Mouse (Mus musculus): ENCODE data around the gene Hk2. TPM values are rescaled to one million over a fixed set of nuclear protein-coding genes. Genes with fewer than 3 reads are reported as not detected.

Hk2 gene
- polyA plus RNA-seq, 1 experiment from 2014 or later: 31.0 TPM

DNA sequence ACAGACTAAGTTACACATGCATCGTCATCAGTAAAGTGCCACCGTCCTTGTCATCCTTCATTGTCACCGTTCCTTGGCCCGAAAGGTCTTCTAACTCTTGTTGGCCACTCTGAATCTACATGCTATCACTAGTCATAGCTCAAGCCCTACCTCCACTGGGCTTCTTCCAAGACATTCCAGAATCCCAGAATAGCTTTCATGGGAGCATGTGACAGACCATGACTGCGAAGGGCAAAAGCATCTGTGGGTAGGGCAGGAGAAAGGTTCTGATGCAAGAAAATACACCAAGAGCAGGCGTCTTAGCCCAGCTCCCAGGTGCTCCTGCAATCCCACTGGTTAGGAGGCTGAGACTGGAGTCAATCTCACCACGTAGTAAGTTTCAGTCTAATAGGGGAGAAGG, 22.5 kb downstream of the Hk2 start:
- Histone ChIP-seq H3K36me3 (ENCODE audit: control insufficient read depth, insufficient read depth, low read length) (peaks cover 13% of the 10 kb centered on the region), H3K4me3 (ENCODE audit: control insufficient read depth in 1 of 2, insufficient read depth in 1 of 2, low read depth in 1 of 2, low read length in 2 of 2) (no peak overlapping the region), H3K27me3 (ENCODE audit: control insufficient read depth, insufficient read depth, low read length) (no peaks in the 10 kb centered on the region), H3K9ac (ENCODE audit: low read length) (no peak overlapping the region), H3K9me3 (ENCODE audit: control insufficient read depth, low read length) (no peaks in the 10 kb centered on the region), H3K4me2 (ENCODE audit: low read length) (peak overlapping the region; percentile 31; the same call in 1 of the 2 replicates), H3K27ac (replicated peaks in 1 of 2; ENCODE audit: control insufficient read depth in 1 of 2, insufficient read depth in 1 of 2, low read depth in 2 of 2, low read length in 2 of 2) (peak overlapping the region; percentile 46 to 68), H3K4me1 (ENCODE audit: control insufficient read depth in 2 of 2, insufficient read depth in 2 of 2, low read length in 2 of 2) (peaks cover 49 to 71% of the 10 kb centered on the region in 2 experiments)
- no peak for ATAC-seq (ENCODE audit: insufficient number of reproducible peaks, insufficient read depth, low FRiP score, low read depth)
- 53% methylated on average over 7 of the region's 7 CpGs for WGBS

DNA sequence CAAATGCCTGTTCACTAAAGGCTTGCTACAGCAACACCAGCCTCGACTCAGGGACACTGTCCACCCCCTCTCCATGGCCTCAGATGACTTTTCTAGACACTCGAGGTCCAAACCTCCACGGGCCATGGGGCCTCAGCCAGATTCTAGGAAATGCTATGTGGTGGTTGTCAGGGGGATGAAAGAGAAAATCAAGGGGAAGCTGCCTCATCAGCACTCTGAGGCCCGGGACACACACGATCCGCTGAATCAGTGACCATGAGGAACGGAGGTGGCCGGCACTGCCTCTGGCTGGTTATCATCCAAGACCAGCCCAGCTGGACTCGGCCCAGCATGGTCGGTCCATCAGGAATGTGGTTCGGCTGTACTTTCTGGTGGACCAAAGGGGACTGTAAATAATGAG, 23.2 kb downstream of the Hk2 start:
- peak overlapping the region in 1 of 2 experiments; percentile 68; a peak in 2 of 4 replicates for H3K27ac ChIP-seq (replicated peaks in 1 of 2; ENCODE audit: control insufficient read depth in 1 of 2, insufficient read depth in 1 of 2, low read depth in 2 of 2, low read length in 2 of 2)
- H3K27me3 ChIP-seq (ENCODE audit: control insufficient read depth, insufficient read depth, low read length): no peaks in the 10 kb centered on the region
- no peak overlapping the region for H3K4me3 ChIP-seq (ENCODE audit: control insufficient read depth in 1 of 2, insufficient read depth in 1 of 2, low read depth in 1 of 2, low read length in 2 of 2)
- peaks cover 16% of the 10 kb centered on the region for H3K36me3 ChIP-seq (ENCODE audit: control insufficient read depth, insufficient read depth, low read length)
- peaks cover 42 to 64% of the 10 kb centered on the region in 2 experiments for H3K4me1 ChIP-seq (ENCODE audit: control insufficient read depth in 2 of 2, insufficient read depth in 2 of 2, low read length in 2 of 2)
- H3K9me3 ChIP-seq (ENCODE audit: control insufficient read depth, low read length): no peaks in the 10 kb centered on the region
- no peak for ATAC-seq (ENCODE audit: insufficient number of reproducible peaks, insufficient read depth, low FRiP score, low read depth)
- 74% methylated on average over 11 of the region's 11 CpGs for WGBS
- no peak overlapping the region for H3K4me2 ChIP-seq (ENCODE audit: low read length)
- H3K9ac ChIP-seq (ENCODE audit: low read length): no peak overlapping the region

DNA sequence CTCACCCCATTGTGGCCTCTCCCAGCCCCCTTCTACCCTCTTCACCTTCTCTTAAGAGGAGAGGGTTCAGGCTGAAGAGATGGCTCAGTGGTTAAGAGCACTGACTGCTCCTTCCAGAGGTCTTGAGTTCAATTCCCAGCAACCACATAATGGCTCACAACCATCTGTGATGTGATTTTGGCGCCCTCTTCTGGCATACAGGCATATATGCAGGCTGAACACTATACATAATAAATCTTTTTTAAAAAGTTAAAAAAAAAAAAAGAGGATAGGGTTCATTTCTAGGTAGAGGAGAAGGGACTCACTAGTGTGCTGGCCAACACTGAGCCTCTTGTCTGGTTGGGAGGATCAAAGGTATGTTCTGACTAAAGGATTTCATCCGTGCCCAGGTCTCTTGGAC, 24.2 kb downstream of the Hk2 start:
- H3K9ac ChIP-seq (ENCODE audit: low read length): no peak overlapping the region
- H3K4me3 ChIP-seq (ENCODE audit: control insufficient read depth in 1 of 2, insufficient read depth in 1 of 2, low read depth in 1 of 2, low read length in 2 of 2): no peak overlapping the region
- no peak for ATAC-seq (ENCODE audit: insufficient number of reproducible peaks, insufficient read depth, low FRiP score, low read depth)
- H3K36me3 ChIP-seq (ENCODE audit: control insufficient read depth, insufficient read depth, low read length): peaks cover 16% of the 10 kb centered on the region
- 63% methylated on average over 2 of the region's 2 CpGs for WGBS
- H3K4me1 ChIP-seq (ENCODE audit: control insufficient read depth in 2 of 2, insufficient read depth in 2 of 2, low read length in 2 of 2): peaks cover 41 to 58% of the 10 kb centered on the region in 2 experiments
- H3K9me3 ChIP-seq (ENCODE audit: control insufficient read depth, low read length): no peaks in the 10 kb centered on the region
- H3K27me3 ChIP-seq (ENCODE audit: control insufficient read depth, insufficient read depth, low read length): no peaks in the 10 kb centered on the region
- H3K27ac ChIP-seq (replicated peaks in 1 of 2; ENCODE audit: control insufficient read depth in 1 of 2, insufficient read depth in 1 of 2, low read depth in 2 of 2, low read length in 2 of 2): no peak overlapping the region
- no peak overlapping the region for H3K4me2 ChIP-seq (ENCODE audit: low read length)

DNA sequence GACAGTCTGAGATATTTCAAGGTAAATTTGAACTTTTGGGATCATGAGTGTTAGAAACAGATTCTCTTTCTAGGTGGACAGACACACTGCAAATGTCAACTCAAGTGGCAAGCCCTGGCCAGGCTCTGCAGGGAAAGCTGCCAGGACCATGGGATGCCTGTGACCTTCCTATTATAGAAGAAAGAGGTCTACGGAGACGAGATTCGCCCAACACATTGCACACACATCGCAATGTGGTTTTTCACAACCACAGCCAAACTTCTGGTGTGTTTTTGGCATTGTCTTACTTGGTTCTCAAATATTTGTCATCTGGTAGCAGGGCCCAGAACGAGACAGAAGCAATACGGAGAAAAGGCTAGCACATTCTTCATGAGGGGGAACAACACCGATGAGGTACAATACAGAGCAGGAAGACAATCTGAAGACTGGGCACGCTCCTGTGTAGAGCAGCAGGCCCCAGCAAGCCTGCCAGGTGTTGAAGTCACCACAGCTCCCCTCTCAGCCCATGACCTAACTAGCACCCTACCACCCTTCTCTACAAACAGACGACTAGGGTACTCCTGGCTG, 26.1 kb downstream of the Hk2 start:
- no peak overlapping the region for H3K4me2 ChIP-seq (ENCODE audit: low read length)
- WGBS: 73% methylated on average over 9 of the region's 9 CpGs
- H3K4me3 ChIP-seq (ENCODE audit: control insufficient read depth in 1 of 2, insufficient read depth in 1 of 2, low read depth in 1 of 2, low read length in 2 of 2): no peak overlapping the region
- no peaks in the 10 kb centered on the region for H3K9me3 ChIP-seq (ENCODE audit: control insufficient read depth, low read length)
- H3K27ac ChIP-seq (replicated peaks in 1 of 2; ENCODE audit: control insufficient read depth in 1 of 2, insufficient read depth in 1 of 2, low read depth in 2 of 2, low read length in 2 of 2): peak overlapping the region; percentile 36 to 79
- H3K9ac ChIP-seq (ENCODE audit: low read length): no peak overlapping the region
- no peaks in the 10 kb centered on the region for H3K27me3 ChIP-seq (ENCODE audit: control insufficient read depth, insufficient read depth, low read length)
- no peak for ATAC-seq (ENCODE audit: insufficient number of reproducible peaks, insufficient read depth, low FRiP score, low read depth)
- H3K4me1 ChIP-seq (ENCODE audit: control insufficient read depth in 2 of 2, insufficient read depth in 2 of 2, low read length in 2 of 2): peaks cover 29 to 41% of the 10 kb centered on the region in 2 experiments
- peaks cover 31% of the 10 kb centered on the region for H3K36me3 ChIP-seq (ENCODE audit: control insufficient read depth, insufficient read depth, low read length)

DNA sequence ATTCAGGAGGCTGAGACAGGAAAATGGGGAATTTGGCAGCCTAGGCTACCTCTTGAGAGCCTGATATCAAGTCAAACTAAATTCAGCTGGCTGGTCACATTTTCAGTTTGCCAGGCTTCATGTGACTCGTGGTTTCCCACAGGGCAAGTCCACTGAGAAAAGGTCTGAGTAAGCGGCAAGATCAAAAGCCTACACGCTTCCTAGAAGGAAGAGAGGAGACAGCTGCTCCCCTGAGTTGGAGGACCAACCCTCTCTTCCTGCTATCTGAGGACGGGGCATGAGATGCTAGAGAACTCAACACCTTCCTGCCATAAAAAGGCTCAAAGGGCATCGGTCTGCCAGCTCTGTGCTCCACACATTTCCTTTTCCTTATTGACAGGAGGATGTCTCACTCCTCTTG, 27.2 kb downstream of the Hk2 start:
- 41% methylated on average over 5 of the region's 5 CpGs for WGBS
- no peak overlapping the region for H3K4me2 ChIP-seq (ENCODE audit: low read length)

DNA sequence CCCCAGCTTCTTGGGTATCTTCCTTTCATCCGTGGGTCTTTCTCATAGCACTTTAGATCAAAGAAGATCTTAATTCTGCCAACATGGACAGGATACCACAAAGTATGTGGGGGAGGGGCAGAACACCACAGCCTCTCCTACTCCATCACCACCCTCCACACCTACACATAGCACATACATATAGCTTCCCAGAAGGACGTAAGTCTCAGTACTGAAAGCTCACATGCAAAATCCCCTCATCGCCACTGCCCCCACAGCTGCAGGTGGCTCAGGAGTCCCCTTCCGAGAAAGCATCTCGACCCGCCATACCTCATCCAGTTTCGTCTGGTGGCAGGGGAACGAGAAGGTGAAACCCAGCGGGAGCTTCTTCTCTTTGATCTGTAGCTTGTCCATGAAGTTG, 29.7 kb downstream of the Hk2 start:
- Histone ChIP-seq H3K9ac (ENCODE audit: low read length) (no peak overlapping the region), H3K27ac (replicated peaks in 1 of 2; ENCODE audit: control insufficient read depth in 1 of 2, insufficient read depth in 1 of 2, low read depth in 2 of 2, low read length in 2 of 2) (no peak overlapping the region), H3K27me3 (ENCODE audit: control insufficient read depth, insufficient read depth, low read length) (no peaks in the 10 kb centered on the region), H3K4me1 (ENCODE audit: control insufficient read depth in 2 of 2, insufficient read depth in 2 of 2, low read length in 2 of 2) (peaks cover 11 to 21% of the 10 kb centered on the region in 2 experiments), H3K4me3 (ENCODE audit: control insufficient read depth in 1 of 2, insufficient read depth in 1 of 2, low read depth in 1 of 2, low read length in 2 of 2) (no peak overlapping the region), H3K36me3 (ENCODE audit: control insufficient read depth, insufficient read depth, low read length) (peaks cover 55% of the 10 kb centered on the region), H3K9me3 (ENCODE audit: control insufficient read depth, low read length) (no peaks in the 10 kb centered on the region), H3K4me2 (ENCODE audit: low read length) (no peak overlapping the region)
- ATAC-seq (ENCODE audit: insufficient number of reproducible peaks, insufficient read depth, low FRiP score, low read depth): no peak
- WGBS: 83% methylated on average over 9 of the region's 9 CpGs

More for the DNA sequence above, 27.2 kb downstream of the Hk2 start:
- Histone ChIP-seq H3K9me3 (ENCODE audit: control insufficient read depth, low read length) (no peaks in the 10 kb centered on the region), H3K9ac (ENCODE audit: low read length) (no peak overlapping the region), H3K4me3 (ENCODE audit: control insufficient read depth in 1 of 2, insufficient read depth in 1 of 2, low read depth in 1 of 2, low read length in 2 of 2) (no peak overlapping the region), H3K4me1 (ENCODE audit: control insufficient read depth in 2 of 2, insufficient read depth in 2 of 2, low read length in 2 of 2) (peaks cover 24 to 31% of the 10 kb centered on the region in 2 experiments), H3K27ac (replicated peaks in 1 of 2; ENCODE audit: control insufficient read depth in 1 of 2, insufficient read depth in 1 of 2, low read depth in 2 of 2, low read length in 2 of 2) (0 out of 4 replicates have a peak overlapping the region, but pooled peaks of 1 of the 2 experiments have one; percentile 79), H3K36me3 (ENCODE audit: control insufficient read depth, insufficient read depth, low read length) (peaks cover 42% of the 10 kb centered on the region), H3K27me3 (ENCODE audit: control insufficient read depth, insufficient read depth, low read length) (no peaks in the 10 kb centered on the region)
- no peak for ATAC-seq (ENCODE audit: insufficient number of reproducible peaks, insufficient read depth, low FRiP score, low read depth)

DNA sequence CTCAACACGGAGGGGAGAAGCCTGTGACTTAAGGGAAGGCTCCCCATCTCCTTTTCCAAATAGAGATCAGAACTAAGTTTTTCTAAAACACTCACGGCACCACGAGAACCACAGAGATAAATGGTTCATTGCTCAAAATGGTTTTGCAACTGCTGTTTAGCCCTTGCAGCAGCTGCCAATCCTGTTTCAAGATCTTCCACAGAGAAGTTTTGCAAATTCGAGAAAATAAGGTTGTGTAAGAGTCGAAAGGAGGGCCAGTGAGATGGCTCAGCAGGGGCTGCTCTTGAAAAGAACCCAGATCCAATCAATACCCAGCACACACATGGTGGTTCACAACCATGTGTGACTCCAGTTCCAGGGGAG, 32.8 kb downstream of the Hk2 start:
- Histone ChIP-seq H3K4me1 (ENCODE audit: control insufficient read depth in 2 of 2, insufficient read depth in 2 of 2, low read length in 2 of 2) (0 out of 4 replicates have a peak, but pooled peaks cover 0 to 3% of the 10 kb centered on the region in 2 experiments), H3K9me3 (ENCODE audit: control insufficient read depth, low read length) (no peaks in the 10 kb centered on the region), H3K27ac (replicated peaks in 1 of 2; ENCODE audit: control insufficient read depth in 1 of 2, insufficient read depth in 1 of 2, low read depth in 2 of 2, low read length in 2 of 2) (no peak overlapping the region), H3K4me2 (ENCODE audit: low read length) (no peak overlapping the region), H3K27me3 (ENCODE audit: control insufficient read depth, insufficient read depth, low read length) (no peaks in the 10 kb centered on the region), H3K36me3 (ENCODE audit: control insufficient read depth, insufficient read depth, low read length) (peaks cover 73% of the 10 kb centered on the region), H3K4me3 (ENCODE audit: control insufficient read depth in 1 of 2, insufficient read depth in 1 of 2, low read depth in 1 of 2, low read length in 2 of 2) (no peak overlapping the region), H3K9ac (ENCODE audit: low read length) (no peak overlapping the region)
- no peak for ATAC-seq (ENCODE audit: insufficient number of reproducible peaks, insufficient read depth, low FRiP score, low read depth)
- 69% methylated on average over 5 of the region's 5 CpGs for WGBS

All from heart, embryonic 14.5 days (tissue).